8 mouse cellular contexts compared by ENCODE assay signal in genomic region chr12:104896640-104897039, GRCm38 (mm10). TPM values are rescaled to one million over a fixed set of nuclear protein-coding genes. Genes with fewer than 3 reads are reported as not detected.
DNase-seq lines count a peak whose midpoint lies in the region; ATAC-seq and TF ChIP-seq lines count a peak whose summit lies in the region.

No protein-coding gene starts in this region.

- DNase-seq in adrenal gland, postnatal 14 days, result peak; percentile 47
- no peak for DNase-seq in adrenal gland, adult 2 months
- DNase-seq in layer of hippocampus, adult 9-11 months, result peak; percentile 69
- DNase-seq in midbrain, postnatal 0 days (ENCODE audit: low spot score), result peak; percentile 39
- DNase-seq in urinary bladder, postnatal 25 days (ENCODE audit: low spot score), result no peak
- DNase-seq in liver, embryonic 11.5 days (ENCODE audit: low spot score), result no peak

- no peaks in the 10 kb centered on the region for H3K36me3 ChIP-seq in E14TG2a.4 (ENCODE audit: insufficient read depth, low read length)
- H3K36me3 ChIP-seq in hindbrain, embryonic 12.5 days, result no peaks in the 10 kb centered on the region
- no peaks in the 10 kb centered on the region for H3K36me3 ChIP-seq in midbrain, postnatal 0 days (ENCODE audit: insufficient read depth, low read length)
- no peaks in the 10 kb centered on the region for H3K36me3 ChIP-seq in liver, embryonic 11.5 days (ENCODE audit: control insufficient read depth, insufficient read depth, low read length)

- no peak for TF ChIP-seq CTCF in E14TG2a.4 (conservative IDR thresholded peaks at IDR 0.05; ENCODE audit: low read length)
- no peak for TF ChIP-seq CTCF in midbrain, postnatal 0 days (IDR thresholded peaks at IDR 0.05)

- H3K27me3 ChIP-seq in E14TG2a.4 (ENCODE audit: insufficient read depth, low read length), result no peaks in the 10 kb centered on the region
- no peaks in the 10 kb centered on the region for H3K27me3 ChIP-seq in hindbrain, embryonic 12.5 days
- no peaks in the 10 kb centered on the region for H3K27me3 ChIP-seq in midbrain, postnatal 0 days (ENCODE audit: insufficient read depth, low read length)
- H3K27me3 ChIP-seq in liver, embryonic 11.5 days (replicated peaks; ENCODE audit: control insufficient read depth, insufficient read depth, low read length), result no peaks in the 10 kb centered on the region

- peaks cover 69% of the 10 kb centered on the region for H3K4me1 ChIP-seq in E14TG2a.4 (replicated peaks; ENCODE audit: low read depth, low read length)
- peaks cover 21% of the 10 kb centered on the region for H3K4me1 ChIP-seq in hindbrain, embryonic 12.5 days
- no peaks in the 10 kb centered on the region; the same call in 1 of the 2 replicates for H3K4me1 ChIP-seq in midbrain, postnatal 0 days (ENCODE audit: insufficient read depth, low read length)
- H3K4me1 ChIP-seq in liver, embryonic 11.5 days (replicated peaks; ENCODE audit: control insufficient read depth, insufficient read depth, low read length), result no peaks in the 10 kb centered on the region

- no peak overlapping the region for H3K9ac ChIP-seq in hindbrain, embryonic 12.5 days
- no peak overlapping the region for H3K9ac ChIP-seq in midbrain, postnatal 0 days (replicated peaks; ENCODE audit: low read length, poor library complexity, severe bottlenecking)
- H3K9ac ChIP-seq in liver, embryonic 11.5 days (ENCODE audit: low read depth, low read length), result no peak overlapping the region

- ATAC-seq in hindbrain, embryonic 12.5 days (ENCODE audit: low FRiP score), result peak; percentile 42
- peak; percentile 38; the same call in 1 of the 2 replicates for ATAC-seq in midbrain, postnatal 0 days (ENCODE audit: low FRiP score)
- no peak for ATAC-seq in liver, embryonic 11.5 days (replicated peaks; ENCODE audit: low FRiP score)

- peaks cover 6% of the 10 kb centered on the region for H3K9me3 ChIP-seq in E14TG2a.4 (ENCODE audit: low read length)
- peaks cover 3% of the 10 kb centered on the region; the same call in 1 of the 2 replicates for H3K9me3 ChIP-seq in hindbrain, embryonic 12.5 days (replicated peaks)
- H3K9me3 ChIP-seq in midbrain, postnatal 0 days (ENCODE audit: low read length), result no peaks in the 10 kb centered on the region
- no peaks in the 10 kb centered on the region for H3K9me3 ChIP-seq in liver, embryonic 11.5 days (ENCODE audit: control insufficient read depth, low read length)

- H3K27ac ChIP-seq in hindbrain, embryonic 12.5 days, result peak overlapping the region; percentile 25
- no peak overlapping the region for H3K27ac ChIP-seq in midbrain, postnatal 0 days (ENCODE audit: low read depth, low read length)
- no peak overlapping the region for H3K27ac ChIP-seq in liver, embryonic 11.5 days (ENCODE audit: low read depth, low read length)

- WGBS in hindbrain, embryonic 12.5 days, result 42% methylated on average over 16 of the region's 16 CpGs
- WGBS in midbrain, postnatal 0 days, result 34% methylated on average over 16 of the region's 16 CpGs
- WGBS in liver, embryonic 11.5 days, result 69% methylated on average over 16 of the region's 16 CpGs

- H3K4me2 ChIP-seq in hindbrain, embryonic 12.5 days (replicated peaks), result no peak overlapping the region
- no peak overlapping the region for H3K4me2 ChIP-seq in midbrain, postnatal 0 days (ENCODE audit: low read depth, low read length, poor library complexity, severe bottlenecking)
- H3K4me2 ChIP-seq in liver, embryonic 11.5 days, result no peak overlapping the region

- peak overlapping the region; percentile 63 for H3K4me3 ChIP-seq in E14TG2a.4 (replicated peaks; ENCODE audit: low read length)
- no peak overlapping the region for H3K4me3 ChIP-seq in hindbrain, embryonic 12.5 days
- H3K4me3 ChIP-seq in midbrain, postnatal 0 days (ENCODE audit: low read depth, low read length), result no peak overlapping the region
- H3K4me3 ChIP-seq in liver, embryonic 11.5 days (ENCODE audit: low read depth, low read length), result no peak overlapping the region

RNA-seq across cellular contexts. Expression of gene Clmn, which starts 31.8 kb away (rescaled TPM):
- 7.5 and 14.3 TPM in 2 replicates for total RNA-seq in adrenal gland, postnatal 14 days (2021)
- total RNA-seq in adrenal gland, adult 2 months (2021), result 10 to 100 TPM in 1 of 2 experiments, 1 to 10 TPM in 1; 9.3 to 13.1 TPM
- 1.4 and 1.5 TPM in 2 replicates for polyA plus RNA-seq in adrenal gland, adult 2 months (2012; rRNA removed)
- polyA plus RNA-seq in hindbrain, embryonic 12.5 days (2016; fragmentation: Nextera tagmentation; extraction: Ambion mirVana), result 2.8 and 4.1 TPM in 2 replicates
- 2.2 and 3.1 TPM in 2 replicates for total RNA-seq in midbrain, postnatal 0 days (2014; rRNA removed)
- polyA plus RNA-seq in midbrain, postnatal 0 days (2015; fragmentation: Nextera tagmentation; extraction: Ambion mirVana), result 1.4 and 2.4 TPM in 2 replicates
- polyA plus RNA-seq in liver, embryonic 11.5 days (2014; fragmentation: Nextera tagmentation; extraction: Ambion mirVana), result 1.5 and 2.1 TPM in 2 replicates

Comparison
In these comparisons a context has a peak if more than half of its experiments do, and no peak if none do; other contexts are left out.
1. DNase-seq: peak in adrenal gland, postnatal 14 days (single experiment), layer of hippocampus, adult 9-11 months (single experiment) and midbrain, postnatal 0 days (single experiment); none in adrenal gland, adult 2 months (single experiment), urinary bladder, postnatal 25 days (single experiment) and liver, embryonic 11.5 days (single experiment).